Mouse (Mus musculus) olfactory bulb, adult 2 months (tissue): ENCODE measurements around the gene Chp2.

ENCODE experiments used
- CTCF ChIP-seq: fragments of 200-500 bp; IDR thresholded peaks from 2 replicates; pipeline ENCODE4 v1.5.1; 2012; ENCODE audit warnings: low read depth, mild to moderate bottlenecking, low read length, moderate library complexity; ENCODE audit not compliant: insufficient read depth
- POLR2A ChIP-seq: fragments of 200-500 bp; IDR thresholded peaks from 2 replicates; pipeline ENCODE4 v1.6.1; 2012; ENCODE audit warnings: mild to moderate bottlenecking, low read depth, low read length, moderate library complexity; ENCODE audit not compliant: insufficient read depth

DNA sequence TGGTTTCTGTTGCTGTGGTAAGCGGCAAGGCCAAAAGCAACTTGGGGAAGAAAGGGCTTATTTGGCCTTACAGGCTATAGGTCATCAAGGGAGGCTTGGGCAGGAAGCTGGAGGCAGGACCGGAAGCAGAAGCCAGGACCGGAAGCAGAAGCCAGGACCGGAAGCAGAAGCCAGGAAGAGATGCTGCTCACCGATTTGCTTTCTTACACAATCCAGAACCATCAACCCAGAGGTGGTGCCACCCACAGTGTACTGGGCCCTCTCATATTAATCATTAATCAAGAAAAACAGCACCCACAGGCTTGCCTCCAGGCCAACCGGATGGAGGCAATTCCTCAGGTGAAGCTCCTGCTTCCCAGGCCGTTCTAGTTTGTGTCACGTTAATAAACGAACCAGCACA is 22.5 kb upstream of the Chp2 start:
- TF ChIP-seq POLR2A (no peak), CTCF (no peak)
